In genomic region chr4:32538088-32538487, GRCm38 (mm10) we compare ENCODE assay signal across 8 mouse cellular contexts.
A peak's percentile ranks its signal among the peaks of the same experiment; 100 is the strongest.
DNase-seq lines count a peak whose midpoint lies in the region; ATAC-seq and TF ChIP-seq lines count a peak whose summit lies in the region.

No protein-coding gene starts in this region.

- 23% methylated on average over 5 of the region's 5 CpGs for WGBS in intestine, embryonic 14.5 days
- WGBS in midbrain, embryonic 13.5 days: 7% methylated on average over 5 of the region's 5 CpGs

- H3K27me3 ChIP-seq in testis, adult 2 months (ENCODE audit: control insufficient read depth, insufficient read depth, low read length): no peaks in the 10 kb centered on the region
- H3K27me3 ChIP-seq in intestine, embryonic 14.5 days (replicated peaks; ENCODE audit: control insufficient read depth, insufficient read depth, low read length): no peaks in the 10 kb centered on the region
- H3K27me3 ChIP-seq in midbrain, embryonic 13.5 days: no peaks in the 10 kb centered on the region

- peak; percentile 83 for ATAC-seq in intestine, embryonic 14.5 days (replicated peaks; ENCODE audit: low FRiP score, low TSS enrichment, low read depth)
- ATAC-seq in midbrain, embryonic 13.5 days: peak; percentile 91

- DNase-seq in testis, postnatal 14 days (ENCODE audit: low spot score): no peak
- peak; percentile 78 to 86 for DNase-seq in cerebellum, postnatal 25 days
- peak; percentile 39 to 42 for DNase-seq in gastrocnemius, adult 8-10 months (ENCODE audit: low spot score in 2 of 2)
- DNase-seq in intestine, embryonic 14.5 days (ENCODE audit: low spot score): peak; percentile 77
- DNase-seq in left cerebral cortex, postnatal 14 days (ENCODE audit: low spot score in 2 of 2): peak; percentile 76 to 80
- peak; percentile 45 for DNase-seq in thymus, postnatal 0 days (ENCODE audit: low spot score)

- no peak for TF ChIP-seq POLR2A in testis, adult 2 months (IDR thresholded peaks at IDR 0.05; ENCODE audit: control insufficient read depth, low read depth, low read length)

- H3K4me2 ChIP-seq in intestine, embryonic 14.5 days (ENCODE audit: low read length): no peak overlapping the region
- no peak overlapping the region for H3K4me2 ChIP-seq in midbrain, embryonic 13.5 days (replicated peaks)

- H3K27ac ChIP-seq in testis, adult 2 months (ENCODE audit: control insufficient read depth, insufficient read depth, low read depth, low read length): no peak overlapping the region
- no peak overlapping the region for H3K27ac ChIP-seq in intestine, embryonic 14.5 days (ENCODE audit: low read depth)
- H3K27ac ChIP-seq in midbrain, embryonic 13.5 days: peak overlapping the region; percentile 66

- H3K9me3 ChIP-seq in intestine, embryonic 14.5 days (ENCODE audit: control insufficient read depth, low read length): no peaks in the 10 kb centered on the region
- H3K9me3 ChIP-seq in midbrain, embryonic 13.5 days: no peaks in the 10 kb centered on the region

- H3K4me3 ChIP-seq in testis, adult 2 months (ENCODE audit: control insufficient read depth, low read depth, low read length): no peak overlapping the region
- no peak overlapping the region for H3K4me3 ChIP-seq in intestine, embryonic 14.5 days (ENCODE audit: low read depth, low read length)
- no peak overlapping the region for H3K4me3 ChIP-seq in midbrain, embryonic 13.5 days (replicated peaks)

- TF ChIP-seq CTCF in testis, adult 2 months (IDR thresholded peaks at IDR 0.05; ENCODE audit: control insufficient read depth, insufficient read depth, insufficient replicate concordance, low read depth, low read length): peak; percentile 35; the same call in 1 of the 2 replicates

- H3K9ac ChIP-seq in intestine, embryonic 14.5 days (ENCODE audit: low read length): no peak overlapping the region
- peak overlapping the region; percentile 26; the same call in 1 of the 2 replicates for H3K9ac ChIP-seq in midbrain, embryonic 13.5 days (replicated peaks)

- no peaks in the 10 kb centered on the region for H3K36me3 ChIP-seq in testis, adult 2 months (ENCODE audit: control insufficient read depth, insufficient read depth, low read length)
- no peaks in the 10 kb centered on the region for H3K36me3 ChIP-seq in intestine, embryonic 14.5 days (ENCODE audit: control insufficient read depth, insufficient read depth, low read length)
- H3K36me3 ChIP-seq in midbrain, embryonic 13.5 days: no peaks in the 10 kb centered on the region

- intact Hi-C loops in left cerebral cortex, postnatal 14 days (cut with DNase I): loop anchor here (2.0 to 10.0 kb wide), 2 partner anchors 299 to 483 kb away; partner anchors contain the start of gene Bach2

- H3K4me1 ChIP-seq in testis, adult 2 months (ENCODE audit: control insufficient read depth, insufficient read depth, low read length): no peaks in the 10 kb centered on the region
- H3K4me1 ChIP-seq in intestine, embryonic 14.5 days (replicated peaks; ENCODE audit: control insufficient read depth, insufficient read depth, low read length): peaks cover 22% of the 10 kb centered on the region; the same call in 1 of the 2 replicates
- H3K4me1 ChIP-seq in midbrain, embryonic 13.5 days (replicated peaks): peaks cover 34% of the 10 kb centered on the region
